Mouse (Mus musculus) kidney, embryonic 15.5 days (tissue): ENCODE results near the gene Lif. TPM values are rescaled to one million over a fixed set of nuclear protein-coding genes. Genes with fewer than 3 reads are reported as not detected.

ENCODE experiments used
- ATAC-seq: fragments of 200-750 bp; cut with Nextera tagmentation; replicated peaks from 2 replicates; pipeline ENCODE4 v1.8.0; 2017; ENCODE audit warnings: moderate TSS enrichment; ENCODE audit not compliant: low FRiP score
- H3K27ac ChIP-seq: fragments of 300-500 bp; sonication (generic); 2 replicates; pipeline ENCODE4 v1.5.1; 2015; ENCODE audit warnings: mild to moderate bottlenecking, inconsistent platforms
- H3K27me3 ChIP-seq: fragments of 300-500 bp; sonication (generic); 2 replicates; pipeline ENCODE4 v1.6.1; 2015; ENCODE audit warnings: inconsistent platforms
- H3K36me3 ChIP-seq: fragments of 300-500 bp; sonication (generic); 2 replicates; pipeline ENCODE4 v1.6.1; 2015; ENCODE audit warnings: inconsistent platforms
- H3K4me1 ChIP-seq: fragments of 300-500 bp; sonication (generic); 2 replicates; pipeline ENCODE4 v1.6.1; 2015; ENCODE audit warnings: inconsistent platforms
- H3K4me2 ChIP-seq: fragments of 300-500 bp; sonication (generic); 2 replicates; pipeline ENCODE4 v1.6.1; 2015; ENCODE audit warnings: moderate library complexity, mild to moderate bottlenecking, inconsistent platforms
- H3K4me3 ChIP-seq: fragments of 300-500 bp; sonication (generic); replicated peaks from 2 replicates; pipeline ENCODE4 v1.5.1; 2015; ENCODE audit warnings: mild to moderate bottlenecking, inconsistent platforms
- H3K9ac ChIP-seq: fragments of 300-500 bp; sonication (generic); 2 replicates; pipeline ENCODE4 v1.6.1; 2015; ENCODE audit warnings: mild to moderate bottlenecking, inconsistent platforms
- H3K9me3 ChIP-seq: fragments of 300-500 bp; sonication (generic); replicated peaks from 2 replicates; pipeline ENCODE4 v1.6.1; 2016; ENCODE audit warnings: inconsistent platforms
- WGBS: fragments of 180-500 bp; shearing (Covaris S2); methylation state at CpG from one replicate; pipeline ENCODE4 v1.1.7; 2015; ENCODE audit warnings: mixed read lengths; 5-methylcytosine and 5-hydroxymethylcytosine counted together
- polyA plus RNA-seq: library from polyadenylated mRNA; unstranded; fragments of >200 nt; fragmentation: Nextera tagmentation; extraction: Ambion mirVana; gene quantifications from 2 replicates; pipeline ENCODE4 v1.2.1, GENCODE M21; 2015

The Lif gene
- 0.08 and 0.22 TPM in 2 replicates for polyA plus RNA-seq

GRCm38 (mm10) chr11:4256846-4257607 lies at the start of gene Lif:
Gene Lif (plus strand): TSS chr11:4257557.
- H3K9ac ChIP-seq, result no peak within 1 kb of the TSS
- H3K36me3 ChIP-seq, result no peaks in the 10 kb centered on the region
- no peak for ATAC-seq
- no peak within 1 kb of the TSS for H3K4me3 ChIP-seq
- 0 out of 2 replicates have a peak, but pooled peaks cover 3% of the 10 kb centered on the region for H3K27me3 ChIP-seq
- H3K9me3 ChIP-seq, result no peaks in the 10 kb centered on the region
- H3K4me2 ChIP-seq, result no peak within 1 kb of the TSS
- peaks cover 30% of the 10 kb centered on the region for H3K4me1 ChIP-seq
- H3K27ac ChIP-seq, result no peak within 1 kb of the TSS
- WGBS, result 66% methylated on average over 11 of the region's 11 CpGs

- no peak for ATAC-seq
- Histone ChIP-seq H3K36me3 (peaks cover 67% of the 10 kb centered on the region), H3K27ac (no peak overlapping the region), H3K4me2 (no peak overlapping the region), H3K4me3 (no peak overlapping the region), H3K27me3 (no peaks in the 10 kb centered on the region), H3K9me3 (no peaks in the 10 kb centered on the region), H3K9ac (no peak overlapping the region), H3K4me1 (peaks cover 19% of the 10 kb centered on the region)
- 92% methylated on average over 9 of the region's 9 CpGs for WGBS
Measured at GRCm38 (mm10) chr11:4207655-4208054, 49.7 kb upstream of the Lif start.

- H3K4me2 ChIP-seq, result no peak overlapping the region
- H3K27me3 ChIP-seq, result no peaks in the 10 kb centered on the region
- H3K9me3 ChIP-seq, result no peaks in the 10 kb centered on the region
- ATAC-seq, result no peak
- 0 out of 2 replicates have a peak, but pooled peaks cover 7% of the 10 kb centered on the region for H3K4me1 ChIP-seq
- H3K36me3 ChIP-seq, result peaks cover 86% of the 10 kb centered on the region
- H3K4me3 ChIP-seq, result no peak overlapping the region
- WGBS, result 77% methylated on average over 5 of the region's 5 CpGs
- H3K27ac ChIP-seq, result no peak overlapping the region
- H3K9ac ChIP-seq, result no peak overlapping the region
Measured at GRCm38 (mm10) chr11:4209556-4209955, 47.8 kb upstream of the Lif start.

- Histone ChIP-seq H3K27me3 (no peaks in the 10 kb centered on the region), H3K9me3 (no peaks in the 10 kb centered on the region), H3K4me1 (no peaks in the 10 kb centered on the region), H3K27ac (no peak overlapping the region), H3K9ac (no peak overlapping the region), H3K36me3 (peaks cover 95% of the 10 kb centered on the region), H3K4me2 (no peak overlapping the region), H3K4me3 (no peak overlapping the region)
- 22% methylated on average over 1 of the region's 1 CpGs for WGBS
- ATAC-seq, result no peak
Measured at GRCm38 (mm10) chr11:4210786-4211185, 46.6 kb upstream of the Lif start.

- Histone ChIP-seq H3K27ac (no peak overlapping the region), H3K4me2 (no peak overlapping the region), H3K27me3 (no peaks in the 10 kb centered on the region), H3K9ac (no peak overlapping the region), H3K4me1 (peaks cover 6% of the 10 kb centered on the region), H3K4me3 (no peak overlapping the region), H3K9me3 (no peaks in the 10 kb centered on the region), H3K36me3 (peaks cover 73% of the 10 kb centered on the region)
- no peak for ATAC-seq
- WGBS, result 73% methylated on average over 10 of the region's 10 CpGs
Measured at GRCm38 (mm10) chr11:4213107-4213506, 44.2 kb upstream of the Lif start.

- WGBS, result 96% methylated on average over 14 of the region's 14 CpGs
- no peak for ATAC-seq
- Histone ChIP-seq H3K36me3 (peaks cover 61% of the 10 kb centered on the region), H3K27ac (no peak overlapping the region), H3K4me3 (no peak overlapping the region), H3K27me3 (peaks cover 10% of the 10 kb centered on the region), H3K4me2 (no peak overlapping the region), H3K4me1 (peaks cover 19% of the 10 kb centered on the region), H3K9me3 (no peaks in the 10 kb centered on the region), H3K9ac (no peak overlapping the region)
Measured at GRCm38 (mm10) chr11:4214572-4214971, 42.8 kb upstream of the Lif start.

- no peak for ATAC-seq
- H3K4me2 ChIP-seq, result no peak overlapping the region
- no peak overlapping the region for H3K4me3 ChIP-seq
- H3K4me1 ChIP-seq, result peaks cover 21% of the 10 kb centered on the region
- WGBS, result 79% methylated on average over 10 of the region's 10 CpGs
- peaks cover 56% of the 10 kb centered on the region for H3K36me3 ChIP-seq
- peaks cover 13% of the 10 kb centered on the region for H3K27me3 ChIP-seq
- H3K27ac ChIP-seq, result no peak overlapping the region
- H3K9me3 ChIP-seq, result no peaks in the 10 kb centered on the region
- H3K9ac ChIP-seq, result no peak overlapping the region
Measured at GRCm38 (mm10) chr11:4215061-4215460, 42.3 kb upstream of the Lif start.

GRCm38 (mm10) chr11:4216248-4217000 lies 40.9 kb upstream of the Lif start:
- Histone ChIP-seq H3K4me2 (no peak overlapping the region), H3K9me3 (no peaks in the 10 kb centered on the region), H3K4me1 (peaks cover 23% of the 10 kb centered on the region), H3K4me3 (no peak overlapping the region), H3K9ac (no peak overlapping the region), H3K36me3 (peaks cover 42% of the 10 kb centered on the region), H3K27me3 (peaks cover 15% of the 10 kb centered on the region), H3K27ac (peak overlapping the region; percentile 16; the same call in 1 of the 2 replicates)
- 76% methylated on average over 9 of the region's 9 CpGs for WGBS
- no peak for ATAC-seq

- Histone ChIP-seq H3K4me2 (peak within 1 kb of the TSS; percentile 97), H3K27me3 (peaks cover 15% of the 10 kb centered on the region), H3K9ac (peak within 1 kb of the TSS; percentile 56), H3K27ac (0 out of 2 replicates have a peak within 1 kb of the TSS, but pooled peaks have one; percentile 45), H3K4me3 (peak within 1 kb of the TSS; percentile 55), H3K9me3 (no peaks in the 10 kb centered on the region), H3K4me1 (peaks cover 23% of the 10 kb centered on the region), H3K36me3 (peaks cover 26% of the 10 kb centered on the region)
- WGBS, result 2% methylated on average over 56 of the region's 56 CpGs
- ATAC-seq, result peak; percentile 88
Measured at GRCm38 (mm10) chr11:4217914-4218629, 39.3 kb upstream of the Lif start, which contains the start of gene Castor1. Gene Castor1 (plus strand): TSS chr11:4218225.

- Histone ChIP-seq H3K36me3 (peaks cover 21% of the 10 kb centered on the region), H3K27me3 (peaks cover 15% of the 10 kb centered on the region), H3K4me2 (peak overlapping the region; percentile 97), H3K9me3 (no peaks in the 10 kb centered on the region), H3K4me3 (peak overlapping the region; percentile 55), H3K4me1 (peaks cover 23% of the 10 kb centered on the region), H3K27ac (0 out of 2 replicates have a peak overlapping the region, but pooled peaks have one; percentile 45), H3K9ac (peak overlapping the region; percentile 56)
- WGBS, result 4% methylated on average over 6 of the region's 6 CpGs
- no peak for ATAC-seq
Measured at GRCm38 (mm10) chr11:4218637-4219036, 38.7 kb upstream of the Lif start.

- H3K36me3 ChIP-seq, result peaks cover 14% of the 10 kb centered on the region
- H3K4me3 ChIP-seq, result no peak overlapping the region
- no peak overlapping the region for H3K27ac ChIP-seq
- no peak overlapping the region for H3K9ac ChIP-seq
- WGBS, result 5% methylated on average over 2 of the region's 2 CpGs
- H3K9me3 ChIP-seq, result no peaks in the 10 kb centered on the region
- H3K4me2 ChIP-seq, result peak overlapping the region; percentile 97
- peaks cover 23% of the 10 kb centered on the region for H3K4me1 ChIP-seq
- ATAC-seq, result peak; percentile 7; the same call in 1 of the 2 replicates
- peaks cover 15% of the 10 kb centered on the region for H3K27me3 ChIP-seq
Measured at GRCm38 (mm10) chr11:4219317-4219751, 38.0 kb upstream of the Lif start.
